Mouse (Mus musculus) frontal cortex, postnatal 10 days (tissue): ENCODE data around the gene Elovl2.
"Not testable (repeated sequence)": the region's sequence is repeated elsewhere in the genome, so short reads cannot be mapped to it uniquely, and the experiment has no call there.

Experiments
- DNase-seq, 2 experiments: peaks; one replicate each; pipeline ENCODE4 v3.0.0; 2022; ENCODE audit warnings: low spot score in 2 of 2, mixed read lengths in 1 of 2

The Elovl2 gene

DNA sequence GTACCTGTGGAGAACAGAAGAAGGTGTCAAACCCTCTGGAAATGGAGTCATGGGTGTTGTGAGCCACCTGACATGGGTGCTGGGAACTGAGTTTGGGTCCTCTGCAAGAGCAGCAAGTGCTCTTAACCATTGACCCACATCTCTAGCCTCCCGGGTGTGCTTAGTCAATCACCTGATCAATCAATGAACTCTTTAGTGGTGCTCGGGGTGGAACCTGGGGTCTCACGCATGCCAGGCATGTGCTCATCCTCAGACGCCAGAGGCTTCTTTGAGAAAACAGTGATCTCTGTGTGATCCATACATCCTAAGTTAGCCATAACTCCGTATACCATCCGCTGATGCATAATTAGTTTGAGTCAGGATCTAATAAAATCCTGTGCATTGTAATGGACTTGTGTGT is 15.0 kb upstream of the Elovl2 start:
- DNase-seq = no peak

DNA sequence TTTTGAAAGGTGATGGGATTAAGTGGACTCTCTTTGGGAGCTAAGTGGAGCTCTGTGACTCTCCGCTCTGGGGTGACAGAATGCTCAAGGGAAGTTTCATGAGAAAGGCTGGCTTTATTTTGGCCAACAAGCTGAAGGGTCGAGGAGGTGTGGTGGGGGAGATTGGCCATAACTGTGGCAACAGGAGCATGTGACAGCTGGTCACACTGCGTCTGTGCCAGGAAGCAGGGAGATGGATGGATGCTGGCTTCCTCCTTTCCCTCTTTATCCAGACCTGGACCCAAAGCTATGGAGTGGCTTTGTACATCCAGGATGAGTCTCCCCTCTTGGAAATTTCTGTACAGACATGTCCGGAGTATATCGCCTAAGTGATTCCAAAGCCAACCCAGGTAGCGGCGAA is 13.0 kb upstream of the Elovl2 start:
- DNase-seq = no peak

DNA sequence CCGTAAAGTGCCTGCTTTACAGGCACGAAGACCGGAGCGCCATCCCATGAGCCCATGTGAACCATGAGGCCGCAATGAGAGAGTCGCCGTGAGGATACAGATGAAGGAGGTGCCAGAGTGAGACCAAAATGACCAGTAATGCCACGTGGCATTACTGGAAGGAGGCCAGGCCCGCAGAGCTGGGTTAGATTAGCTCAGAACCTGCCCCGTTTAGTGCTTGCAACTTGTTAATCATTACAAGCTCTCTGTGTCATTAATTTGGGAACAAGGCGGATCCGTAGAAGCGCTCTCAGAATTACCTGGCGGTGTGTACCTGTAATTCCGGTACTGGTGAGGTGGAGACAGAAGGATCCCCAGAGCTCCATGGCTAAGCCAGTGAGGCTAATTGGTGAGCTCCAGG is 12.0 kb upstream of the Elovl2 start:
- no peak for DNase-seq

DNA sequence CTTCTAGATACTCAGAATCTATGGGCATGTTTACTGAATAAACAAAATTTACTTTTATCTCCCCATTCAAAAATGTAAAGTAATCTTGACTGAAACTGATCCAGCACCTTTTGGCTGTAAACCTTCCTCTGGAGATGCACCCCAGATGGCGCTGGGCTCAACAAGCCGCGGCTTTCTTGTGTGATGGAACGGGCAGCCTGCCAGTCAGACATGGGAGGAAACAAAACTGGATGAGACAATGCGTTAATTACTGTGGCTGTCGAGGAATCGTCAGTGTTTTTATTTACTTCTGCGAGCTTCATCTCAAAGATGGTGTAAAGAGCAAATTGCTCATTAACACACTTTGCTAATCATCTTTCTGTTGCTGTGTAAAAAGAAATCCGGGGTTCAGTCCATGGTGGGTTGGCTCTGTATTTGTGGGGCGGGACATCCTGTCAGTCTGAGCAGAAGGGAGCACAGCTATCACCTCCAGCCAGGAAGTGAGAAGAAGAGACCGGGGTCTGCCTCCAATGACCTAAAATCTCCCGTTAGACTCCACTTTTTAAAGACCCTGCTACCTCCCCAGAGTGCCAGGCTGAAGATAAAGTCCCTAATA is 11.3 kb upstream of the Elovl2 start:
- DNase-seq = peak in 1 of 2 experiments; percentile 52

DNA sequence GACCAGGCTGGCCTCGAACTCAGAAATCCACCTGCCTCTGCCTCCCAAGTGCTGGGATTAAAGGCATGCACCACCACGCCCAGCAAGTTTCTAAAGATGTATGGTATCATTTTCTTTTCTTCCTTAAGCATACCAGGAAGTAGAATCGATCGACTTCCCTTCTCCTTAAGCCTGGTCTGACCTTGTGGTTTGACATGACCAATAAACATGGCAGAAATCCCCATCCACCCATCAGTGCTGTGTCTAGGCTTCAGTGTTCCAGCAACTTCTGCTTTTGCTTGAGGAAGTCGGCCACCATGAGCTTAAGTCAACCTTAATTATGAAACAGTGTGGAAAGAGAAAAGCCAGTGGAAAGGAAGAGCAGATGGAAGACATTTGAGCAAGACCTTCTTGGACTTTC is 10.1 kb upstream of the Elovl2 start:
- DNase-seq = no peak

DNA sequence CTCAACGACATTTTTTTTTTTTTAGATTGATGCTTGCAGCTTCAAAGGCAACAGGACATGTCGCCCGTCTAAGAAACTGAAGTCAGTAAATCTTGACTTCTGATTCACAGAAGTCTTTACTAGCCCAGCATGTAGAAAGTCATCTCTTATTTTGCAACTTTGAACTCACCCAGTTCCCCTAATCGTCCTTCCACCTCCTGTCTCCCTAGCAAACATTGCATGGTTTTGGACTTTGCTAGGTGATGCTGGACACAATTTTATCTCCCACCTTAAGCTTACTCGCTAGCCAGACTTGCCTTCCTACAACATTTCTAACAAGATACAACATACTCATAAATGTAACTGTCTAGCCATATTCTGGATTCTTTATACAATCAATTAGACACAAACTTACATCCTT is 7.9 kb upstream of the Elovl2 start:
- no peak for DNase-seq

DNA sequence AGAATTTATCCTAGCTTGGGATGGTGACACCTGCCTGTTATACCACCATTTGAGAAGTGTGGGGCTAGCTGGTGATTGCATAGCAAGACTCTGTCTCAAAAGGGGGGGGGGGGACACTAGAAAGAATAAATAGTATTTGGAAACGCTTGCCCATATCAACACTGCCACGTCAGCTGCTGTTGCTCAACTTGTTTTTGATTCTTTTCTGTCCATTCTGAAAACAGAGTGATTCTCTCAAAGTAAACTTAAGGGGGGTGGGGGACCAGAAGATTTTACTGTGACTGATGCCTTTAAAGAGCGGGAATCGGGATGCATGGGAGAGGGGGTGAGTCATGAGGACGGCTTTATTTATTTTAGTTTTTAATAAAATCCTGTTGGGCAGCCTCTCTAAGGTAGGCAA is 6.3 kb upstream of the Elovl2 start:
- no peak for DNase-seq

DNA sequence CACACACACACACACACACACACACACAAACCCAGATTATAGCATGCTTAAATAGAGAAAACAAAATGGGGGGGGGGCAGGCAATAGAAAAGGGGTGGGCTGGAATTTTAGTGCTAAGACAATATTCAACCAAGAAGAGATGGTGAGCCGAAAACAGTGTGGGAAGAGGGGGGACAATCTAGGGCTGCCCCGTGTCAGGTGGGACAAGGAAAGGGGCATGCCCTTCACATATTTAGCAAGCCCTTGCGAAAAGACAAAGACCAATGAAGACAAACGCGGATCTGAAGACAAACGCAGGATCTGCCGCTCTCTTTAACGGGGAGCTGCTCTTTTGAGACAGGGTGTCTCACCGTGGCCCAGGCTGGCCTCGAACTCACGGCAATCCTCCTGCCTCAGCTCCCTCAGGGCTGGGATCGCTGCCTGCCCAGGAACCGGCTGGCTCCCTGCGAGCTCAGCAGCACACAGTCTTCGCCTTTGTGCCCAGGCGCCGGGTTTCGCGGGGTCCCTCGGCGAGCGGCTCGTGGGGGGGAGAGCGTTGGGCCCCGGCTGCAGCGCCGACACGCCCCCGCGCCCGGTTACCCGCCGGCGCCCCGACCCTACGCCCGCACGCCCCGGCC is 410 bp downstream of the Elovl2 start:
- DNase-seq = peak in 1 of 2 experiments; percentile 23

DNA sequence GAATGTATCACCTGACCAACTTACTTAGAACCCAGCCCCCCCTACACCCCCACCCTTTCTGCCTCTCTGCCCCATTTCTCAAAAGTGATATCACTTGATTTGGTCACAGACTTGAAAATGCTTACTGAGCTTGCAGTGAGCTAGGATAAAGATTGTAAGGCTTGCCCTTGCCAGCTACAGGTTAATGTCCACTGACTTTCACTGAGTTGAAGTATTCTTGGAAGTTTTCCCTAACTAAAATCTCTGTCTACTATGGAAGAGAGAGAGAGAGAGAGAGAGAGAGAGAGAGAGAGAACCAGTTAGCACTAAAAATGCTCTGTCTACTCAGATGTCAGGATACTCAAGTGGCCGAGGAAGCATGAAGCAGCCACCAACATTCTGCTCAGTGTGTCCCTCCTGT is 1.1 kb downstream of the Elovl2 start:
- DNase-seq = no peak

DNA sequence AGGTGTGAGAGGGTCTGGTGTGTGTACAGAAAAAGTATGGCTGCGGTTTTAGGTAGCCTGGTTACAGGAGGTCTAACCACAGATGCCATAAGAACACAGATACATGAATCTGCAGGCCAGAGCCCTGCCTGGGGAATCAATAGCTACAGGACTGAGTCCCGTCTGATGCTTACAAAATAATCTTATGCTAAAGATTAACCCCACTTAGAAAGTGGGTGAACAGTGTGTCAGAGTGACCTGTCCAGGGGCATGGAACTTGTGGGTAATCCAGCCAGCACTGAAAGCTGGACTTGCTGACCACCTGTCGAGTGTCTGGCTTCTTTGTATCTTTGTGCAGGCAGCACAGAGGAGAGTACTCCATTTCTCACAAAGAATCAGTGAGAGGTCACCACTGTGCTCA is 4.0 kb downstream of the Elovl2 start:
- no peak for DNase-seq

DNA sequence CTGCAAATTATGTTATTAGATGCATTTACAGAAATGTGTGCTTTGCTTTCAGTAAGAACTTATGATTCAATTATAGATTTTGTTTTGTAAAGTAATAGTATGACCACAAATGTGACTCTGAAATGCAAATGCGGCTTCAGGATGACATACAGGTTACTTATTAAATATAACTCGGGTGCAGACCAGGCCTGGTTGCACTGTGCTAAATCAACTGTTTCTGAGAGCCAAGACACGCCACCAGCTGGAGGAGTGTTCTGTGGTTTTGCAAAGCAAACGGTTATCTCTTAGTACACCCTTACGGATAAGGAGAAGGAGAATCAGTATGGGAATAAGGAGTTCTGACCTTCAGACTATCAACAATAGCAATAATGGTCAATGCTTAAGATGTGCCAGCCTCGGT is 4.5 kb downstream of the Elovl2 start:
- DNase-seq = no peak

DNA sequence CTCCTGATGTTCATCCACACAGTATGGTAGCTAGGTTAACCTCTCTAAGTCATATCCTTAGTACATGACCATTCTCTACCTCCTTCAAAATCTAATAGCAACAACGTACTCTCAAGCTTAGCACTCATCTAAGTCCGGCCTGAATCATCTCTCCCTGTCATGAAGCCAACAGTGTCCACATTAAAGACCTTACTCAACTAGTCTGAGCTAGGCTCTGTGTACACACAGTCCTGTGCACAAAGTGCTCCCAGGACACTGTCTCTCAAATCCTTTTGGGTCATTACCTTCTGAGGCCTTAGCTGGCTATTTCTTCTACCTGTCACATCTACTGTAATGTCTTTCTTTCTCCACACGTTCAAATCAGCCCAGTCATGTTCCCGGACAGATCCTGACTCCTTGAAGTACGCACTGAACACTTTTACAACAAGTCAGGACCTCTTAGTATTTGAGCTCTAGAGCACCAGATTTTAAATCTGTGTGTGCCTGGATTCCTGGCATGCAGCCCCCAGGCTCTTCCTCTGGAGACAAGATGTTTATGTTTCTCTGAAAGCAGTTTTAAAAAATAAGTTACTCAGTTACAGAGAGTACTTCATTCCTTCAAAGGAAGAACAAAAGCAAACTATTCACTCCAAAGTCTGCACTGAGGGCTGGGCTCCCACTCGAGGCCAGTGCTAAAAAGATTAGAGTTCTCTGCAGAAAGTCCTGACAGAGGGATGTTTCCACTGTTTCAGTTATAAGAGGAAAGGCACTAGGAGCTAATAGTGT is 7.5 kb downstream of the Elovl2 start:
- no peak for DNase-seq

DNA sequence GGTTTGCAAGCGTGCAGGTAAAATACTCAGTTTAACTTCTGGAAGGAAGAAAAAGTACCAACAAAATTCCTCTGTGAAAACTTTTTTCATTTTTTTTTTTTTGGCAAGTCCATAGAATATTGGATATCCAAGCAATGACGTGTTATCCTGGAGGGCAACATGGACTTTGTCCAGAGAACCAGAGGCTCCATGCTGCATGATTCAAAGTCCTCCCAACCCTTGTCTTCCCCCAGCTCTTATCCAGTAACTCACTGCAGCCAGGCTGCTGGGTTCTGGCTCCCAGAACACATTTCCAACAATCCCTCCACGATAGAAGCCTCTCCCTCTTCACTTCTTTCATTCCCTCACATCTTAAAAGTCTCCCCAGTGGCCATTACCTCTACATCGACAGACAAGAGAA is 8.9 kb downstream of the Elovl2 start:
- DNase-seq = no peak

DNA sequence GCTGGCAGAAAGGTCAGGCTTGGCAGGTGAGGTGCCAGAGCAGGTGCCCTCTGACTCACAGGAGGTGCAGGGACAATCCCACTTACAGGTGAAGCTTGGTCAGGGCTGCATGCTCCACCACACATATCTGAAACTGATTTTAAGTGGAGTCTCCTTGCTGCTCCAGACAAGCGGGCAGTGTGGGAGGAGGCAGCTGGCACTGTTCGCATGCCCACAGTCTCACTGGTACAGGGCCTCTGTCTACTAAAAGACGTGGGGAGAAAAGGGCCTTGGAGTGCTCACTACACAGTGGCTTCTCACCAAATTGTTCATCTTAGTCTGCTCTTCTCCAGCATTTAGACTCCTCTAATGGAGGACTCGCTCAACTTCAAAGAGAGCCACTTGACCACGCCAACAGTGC is 14.0 kb downstream of the Elovl2 start:
- no peak for DNase-seq

DNA sequence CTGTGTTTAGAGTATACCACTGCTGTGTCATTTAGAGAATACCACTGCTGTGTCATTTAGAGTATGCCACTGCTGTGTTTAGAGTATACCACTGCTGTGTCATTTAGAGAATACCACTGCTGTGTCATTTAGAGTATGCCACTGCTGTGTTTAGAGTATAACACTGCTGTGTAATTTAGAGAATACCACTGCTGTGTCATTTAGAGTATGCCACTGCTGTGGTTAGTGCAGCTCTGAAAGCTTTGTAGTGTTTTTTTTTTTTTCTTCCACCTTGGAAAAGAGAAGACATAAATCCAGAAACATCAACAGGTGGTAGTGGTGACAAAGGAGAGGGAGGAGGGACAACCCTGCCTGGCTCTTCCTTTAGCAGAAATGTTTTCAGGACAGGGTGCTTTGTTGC is 14.6 kb downstream of the Elovl2 start:
- DNase-seq = not testable (repeated sequence)

DNA sequence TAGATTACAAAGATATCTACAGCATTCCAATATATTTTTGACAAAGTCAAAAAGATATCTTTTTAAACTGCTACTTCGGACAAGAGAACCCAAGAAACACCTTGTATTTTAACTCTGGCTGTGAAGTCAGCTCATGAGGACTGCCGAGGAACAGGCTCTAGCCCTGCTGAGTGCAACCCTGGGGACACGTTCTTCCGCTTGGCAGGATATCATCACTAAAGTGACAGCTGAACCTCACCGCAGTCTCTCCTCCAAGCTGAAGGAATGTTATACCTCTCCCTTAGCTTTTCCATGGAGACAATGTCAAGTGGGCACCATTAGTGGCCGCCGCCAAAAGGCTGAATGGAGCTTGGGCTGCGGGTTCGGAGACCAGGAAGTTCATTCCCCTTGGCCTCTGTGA is 16.5 kb downstream of the Elovl2 start:
- DNase-seq = no peak

DNA sequence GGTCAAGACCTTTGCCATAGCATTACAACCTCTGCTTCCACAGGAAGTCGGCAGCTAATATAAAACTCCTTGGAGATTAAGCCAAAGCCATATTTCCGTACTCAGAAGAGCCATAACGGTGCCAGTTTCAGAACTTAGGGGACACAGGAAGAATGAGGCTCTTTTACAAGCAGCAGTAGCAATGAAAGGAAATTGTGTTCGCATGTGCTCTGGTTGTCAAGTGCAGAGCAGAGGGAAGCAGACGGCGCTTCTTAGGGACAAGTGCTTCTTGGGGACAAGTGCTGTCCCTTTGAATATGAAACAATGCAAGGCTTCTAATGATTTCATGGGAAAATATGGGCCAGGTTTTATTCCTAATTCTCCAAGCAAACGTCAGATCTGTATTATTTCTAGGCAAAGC is 16.9 kb downstream of the Elovl2 start:
- peak in 1 of 2 experiments; percentile 16 for DNase-seq

DNA sequence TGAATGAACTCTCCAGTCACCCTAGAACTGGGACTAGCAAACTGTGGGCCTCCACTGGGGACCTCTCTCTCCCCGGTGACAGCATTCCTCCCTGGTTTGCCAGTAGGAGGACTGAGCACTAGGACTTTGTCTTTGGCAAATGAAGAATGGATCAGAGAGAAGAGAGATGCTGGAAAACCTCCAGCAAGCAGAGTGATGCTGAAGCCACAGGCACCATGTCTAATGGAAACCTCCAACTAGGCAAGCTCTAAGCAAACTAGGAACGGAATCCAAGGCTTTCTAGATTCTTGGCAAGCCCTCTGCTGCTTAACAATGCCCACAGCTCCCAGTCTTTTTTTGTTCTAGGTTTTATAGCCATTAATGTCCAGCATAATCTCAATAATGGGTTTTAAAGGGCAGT is 19.3 kb downstream of the Elovl2 start:
- DNase-seq = no peak

DNA sequence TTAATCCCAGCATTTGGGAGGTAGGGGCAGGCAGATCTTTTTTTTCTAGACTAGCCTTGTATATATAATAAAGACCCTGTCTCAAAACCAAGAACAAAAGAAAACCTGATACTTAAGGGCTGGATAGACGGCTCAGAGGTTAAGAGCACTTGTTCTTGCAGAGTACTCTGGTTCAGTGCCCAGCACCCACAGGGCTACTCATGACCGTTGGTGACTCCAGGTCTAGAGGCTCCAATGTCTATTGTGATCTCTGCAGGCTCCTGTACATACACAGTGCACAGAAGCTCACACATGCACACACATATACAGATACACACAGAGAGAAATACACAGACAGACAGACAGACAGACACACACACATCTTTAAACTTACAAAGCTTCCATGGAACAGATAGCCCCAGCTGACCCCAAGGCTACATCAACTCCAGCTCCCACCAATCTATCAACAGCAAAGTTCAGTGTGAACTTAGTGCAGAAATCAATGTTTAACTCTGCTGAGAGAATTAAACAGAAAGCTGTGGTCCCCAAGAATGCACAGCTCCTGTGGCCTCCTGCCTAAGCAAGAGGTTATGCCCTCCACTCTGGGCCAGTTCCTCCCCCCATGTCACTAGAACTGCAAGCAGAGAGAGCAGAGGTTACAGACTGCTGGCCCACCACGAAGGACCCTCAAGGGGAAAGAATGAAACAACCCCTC is 24.4 kb downstream of the Elovl2 start:
- no peak for DNase-seq

DNA sequence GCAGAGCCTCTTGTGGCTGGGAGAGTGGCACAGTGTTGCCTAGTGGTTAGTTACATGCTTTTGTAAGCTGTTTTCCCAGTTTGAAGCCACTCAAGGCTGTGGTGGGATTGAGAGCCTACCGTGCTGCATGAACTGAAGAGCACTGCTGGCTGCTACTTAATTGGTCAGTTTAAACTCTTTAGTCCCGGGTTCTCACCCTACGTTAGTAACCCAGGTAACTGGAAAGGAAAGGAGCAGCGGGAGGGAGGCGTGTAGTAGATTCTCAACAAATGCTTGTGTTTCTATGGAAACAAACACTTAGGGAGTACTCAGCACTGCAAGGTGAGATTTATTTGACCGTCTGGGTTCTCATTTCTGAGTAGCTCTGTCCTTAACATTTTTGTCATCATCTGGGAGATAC is 32.3 kb downstream of the Elovl2 start:
- no peak for DNase-seq

DNA sequence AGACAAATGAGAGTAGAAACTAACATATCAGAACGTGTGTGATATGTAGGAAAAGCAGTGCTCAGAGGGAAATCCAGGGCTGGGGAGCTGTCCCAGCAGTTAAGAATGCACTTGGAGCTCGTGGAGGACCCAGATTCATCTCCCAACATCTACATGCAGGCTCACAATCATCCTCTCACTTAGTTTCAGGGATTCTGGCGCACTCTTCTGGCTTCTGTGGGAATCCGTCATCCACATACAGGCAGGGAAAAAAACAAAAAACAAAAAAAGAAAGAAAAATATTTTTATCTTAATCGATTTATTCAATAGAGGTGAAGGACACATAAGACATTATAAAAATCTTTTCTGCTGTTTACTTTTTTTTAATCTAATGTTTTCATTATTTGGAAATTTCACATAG is 61.8 kb downstream of the Elovl2 start:
- DNase-seq = no peak

DNA sequence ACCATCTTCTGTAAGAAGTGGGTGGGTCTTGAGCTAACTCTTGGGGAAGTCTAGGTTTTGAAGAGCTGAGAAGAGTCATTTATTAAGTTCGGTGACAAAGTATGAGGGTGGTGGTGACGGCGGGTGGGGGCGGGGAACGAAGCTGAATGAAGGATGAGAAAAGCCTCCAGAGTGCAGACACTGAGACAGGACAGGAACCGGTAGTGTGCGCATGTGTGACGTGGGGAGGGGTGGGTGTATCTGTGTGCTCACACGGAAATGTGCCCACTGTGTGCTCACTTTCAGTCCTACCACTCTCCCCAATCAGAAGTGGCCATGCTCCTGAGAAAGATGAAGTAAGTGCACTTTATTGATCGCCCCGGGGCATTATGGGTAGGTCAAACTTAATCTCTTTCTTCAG is 67.1 kb downstream of the Elovl2 start:
- DNase-seq = no peak

DNA sequence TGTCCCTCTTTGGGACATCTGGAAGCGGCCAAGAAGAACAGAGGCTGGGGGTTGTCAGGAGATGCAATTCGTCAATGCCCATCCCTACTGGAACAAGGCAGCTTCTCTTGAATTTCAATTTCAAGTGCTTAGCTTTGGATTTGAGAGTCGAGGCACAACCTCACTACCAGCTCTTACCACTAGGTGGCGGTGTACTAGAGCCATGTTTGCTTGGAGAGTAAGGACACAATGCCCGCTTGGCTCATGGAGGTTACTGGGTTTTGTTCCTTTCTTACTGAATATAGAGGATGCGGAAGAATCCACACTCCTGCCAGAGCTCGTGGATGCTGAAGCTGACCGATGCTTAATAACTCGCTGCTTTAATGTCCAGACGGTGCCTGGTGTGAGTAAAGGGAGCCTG is 73.9 kb downstream of the Elovl2 start:
- peak in 1 of 2 experiments; percentile 43 for DNase-seq
